Mouse (Mus musculus) heart, postnatal 0 days (tissue): ENCODE data around the gene Armh2. TPM values are rescaled to one million over a fixed set of nuclear protein-coding genes. Genes with fewer than 3 reads are reported as not detected.

ENCODE experiments used
- ATAC-seq: fragments of 200-750 bp; cut with Nextera tagmentation; 2 replicates; pipeline ENCODE4 v1.8.0; 2017; ENCODE audit warnings: low read depth, moderate number of reproducible peaks, moderate library complexity; ENCODE audit not compliant: insufficient read depth
- DNase-seq: peaks from one replicate; pipeline ENCODE4 v3.0.0-alpha.2; 2016; ENCODE audit warnings: low spot score
- H3K27ac ChIP-seq: fragments of 300-500 bp; sonication (generic); 2 replicates; pipeline ENCODE4 v1.5.1; 2014; ENCODE audit warnings: low read depth, mild to moderate bottlenecking
- H3K27me3 ChIP-seq: fragments of 300-500 bp; sonication (generic); 2 replicates; pipeline ENCODE4 v1.6.1; 2014; ENCODE audit warnings: low read length, mixed read lengths; ENCODE audit not compliant: control insufficient read depth, insufficient read depth
- H3K36me3 ChIP-seq: fragments of 300-500 bp; sonication (generic); replicated peaks from 2 replicates; pipeline ENCODE4 v1.6.1; 2014; ENCODE audit warnings: low read length, mixed read lengths; ENCODE audit not compliant: control insufficient read depth, insufficient read depth
- H3K4me1 ChIP-seq: fragments of 300-500 bp; sonication (generic); 2 replicates; pipeline ENCODE4 v1.6.1; 2014; ENCODE audit warnings: antibody characterized with exemption; ENCODE audit not compliant: control insufficient read depth, insufficient read depth
- H3K4me2 ChIP-seq: fragments of 300-500 bp; sonication (generic); 2 replicates; pipeline ENCODE4 v1.6.1; 2014; ENCODE audit warnings: low read depth, mild to moderate bottlenecking, low read length, moderate library complexity
- H3K4me3 ChIP-seq: fragments of 300-500 bp; sonication (generic); 2 replicates; pipeline ENCODE4 v1.5.1; 2014; ENCODE audit warnings: low read depth, low read length
- H3K9ac ChIP-seq: fragments of 300-500 bp; sonication (generic); replicated peaks from 2 replicates; pipeline ENCODE4 v1.6.1; 2014; ENCODE audit warnings: low read depth, low read length, mixed read lengths
- H3K9me3 ChIP-seq: fragments of 300-500 bp; sonication (generic); replicated peaks from 2 replicates; pipeline ENCODE4 v1.6.1; 2016; ENCODE audit warnings: low read length; ENCODE audit not compliant: control insufficient read depth
- CTCF ChIP-seq: IDR thresholded peaks from 2 replicates; pipeline ENCODE4 v1.5.1; 2016; ENCODE audit warnings: antibody characterized with exemption, control low read depth, low read depth
- EP300 ChIP-seq: IDR thresholded peaks from 2 replicates; pipeline ENCODE4 v1.6.1; 2016; ENCODE audit warnings: antibody characterized with exemption, low read depth
- WGBS: fragments of 180-500 bp; shearing (Covaris S2); extraction: QIAGEN DNeasy Blood & Tissue Kit; methylation state at CpG from one replicate; pipeline ENCODE4 v1.1.7; 2014; 5-methylcytosine and 5-hydroxymethylcytosine counted together
- polyA plus RNA-seq: library from polyadenylated mRNA; unstranded; fragments of >200 nt; fragmentation: Nextera tagmentation; extraction: Ambion mirVana; gene quantifications from 2 replicates; pipeline ENCODE4 v1.2.1, GENCODE M21; 2015
- total RNA-seq: library from RNA; depleted of rRNA; stranded (reverse); fragments of >200 nt; gene quantifications from 2 replicates; pipeline ENCODE4 v1.2.3, GENCODE M21; 2014; ENCODE audit warnings: low replicate concordance; rRNA removed

Gene Armh2
- total and polyA plus RNA-seq, 2 experiments from 2014 or later, result not detected

GRCm38 (mm10) chr13:24781916-24782315 lies 40.9 kb downstream of the Armh2 start:
- H3K9ac ChIP-seq, result no peak overlapping the region

GRCm38 (mm10) chr13:24786014-24786490 lies 45.0 kb downstream of the Armh2 start:
- Histone ChIP-seq H3K9me3 (no peaks in the 10 kb centered on the region), H3K4me2 (no peak overlapping the region), H3K27me3 (no peaks in the 10 kb centered on the region), H3K9ac (no peak overlapping the region), H3K27ac (no peak overlapping the region), H3K36me3 (no peaks in the 10 kb centered on the region), H3K4me3 (no peak overlapping the region), H3K4me1 (no peaks in the 10 kb centered on the region)
- ATAC-seq (peak; percentile 78), DNase-seq (no peak)
- WGBS, result 35% methylated on average over 11 of the region's 11 CpGs
- TF ChIP-seq EP300, result no peak
- TF ChIP-seq CTCF, result no peak

More at GRCm38 (mm10) chr13:24781916-24782315, 40.9 kb downstream of the Armh2 start:
- H3K27ac ChIP-seq, result no peak overlapping the region
- H3K4me1 ChIP-seq, result no peaks in the 10 kb centered on the region
- H3K9me3 ChIP-seq, result no peaks in the 10 kb centered on the region
- TF ChIP-seq CTCF (no peak), EP300 (no peak)
- no peaks in the 10 kb centered on the region for H3K36me3 ChIP-seq
- no peak overlapping the region for H3K4me3 ChIP-seq
- H3K4me2 ChIP-seq, result no peak overlapping the region
- ATAC-seq (no peak), DNase-seq (no peak)
- no peaks in the 10 kb centered on the region for H3K27me3 ChIP-seq
- WGBS, result 45% methylated on average over 5 of the region's 5 CpGs

- ATAC-seq (no peak), DNase-seq (no peak)
- WGBS, result 83% methylated on average over 5 of the region's 5 CpGs
Observed at GRCm38 (mm10) chr13:24787477-24787876, 46.4 kb downstream of the Armh2 start.

GRCm38 (mm10) chr13:24791349-24791748 lies 50.3 kb downstream of the Armh2 start:
- WGBS, result 71% methylated on average over 2 of the region's 2 CpGs
- Histone ChIP-seq H3K4me3 (no peak overlapping the region), H3K4me1 (no peaks in the 10 kb centered on the region), H3K27ac (no peak overlapping the region), H3K9ac (no peak overlapping the region), H3K36me3 (no peaks in the 10 kb centered on the region), H3K9me3 (no peaks in the 10 kb centered on the region), H3K4me2 (no peak overlapping the region), H3K27me3 (no peaks in the 10 kb centered on the region)
- ATAC-seq (no peak), DNase-seq (no peak)
- TF ChIP-seq EP300, result no peak
- TF ChIP-seq CTCF, result no peak

More at GRCm38 (mm10) chr13:24787477-24787876, 46.4 kb downstream of the Armh2 start:
- no peak overlapping the region for H3K9ac ChIP-seq
- H3K4me1 ChIP-seq, result no peaks in the 10 kb centered on the region
- H3K36me3 ChIP-seq, result no peaks in the 10 kb centered on the region
- no peaks in the 10 kb centered on the region for H3K27me3 ChIP-seq
- H3K9me3 ChIP-seq, result no peaks in the 10 kb centered on the region
- TF ChIP-seq CTCF (no peak), EP300 (no peak)
- H3K27ac ChIP-seq, result no peak overlapping the region
- no peak overlapping the region for H3K4me2 ChIP-seq
- no peak overlapping the region for H3K4me3 ChIP-seq

GRCm38 (mm10) chr13:24792411-24793045 lies 51.5 kb downstream of the Armh2 start:
- TF ChIP-seq CTCF, result no peak
- Histone ChIP-seq H3K27ac (no peak overlapping the region), H3K36me3 (no peaks in the 10 kb centered on the region), H3K4me2 (no peak overlapping the region), H3K9me3 (no peaks in the 10 kb centered on the region), H3K27me3 (no peaks in the 10 kb centered on the region), H3K4me3 (no peak overlapping the region), H3K4me1 (no peaks in the 10 kb centered on the region), H3K9ac (no peak overlapping the region)
- ATAC-seq (no peak), DNase-seq (no peak)
- 61% methylated on average over 9 of the region's 9 CpGs for WGBS

Other genes with a start within 250 kb of the Armh2 start
- 31.7 and 44.4 TPM in 2 replicates for gene Ripor2, start 159.0 kb upstream of the Armh2 start, total RNA-seq
- gene Ripor2, start 159.0 kb upstream of the Armh2 start, polyA plus RNA-seq, result 12.6 and 17.5 TPM in 2 replicates
- gene Gmnn, start 20.7 kb downstream of the Armh2 start, total RNA-seq, result 28.2 and 29.8 TPM in 2 replicates
- 71.7 and 81.1 TPM in 2 replicates for gene Gmnn, start 20.7 kb downstream of the Armh2 start, polyA plus RNA-seq
- gene BC005537, start 60.4 kb downstream of the Armh2 start, total RNA-seq, result 36.4 and 43.9 TPM in 2 replicates
- 13.2 and 14.0 TPM in 2 replicates for gene BC005537, start 60.4 kb downstream of the Armh2 start, polyA plus RNA-seq
- gene Acot13, start 90.3 kb downstream of the Armh2 start, total RNA-seq, result 176 and 219 TPM in 2 replicates
- 609 and 634 TPM in 2 replicates for gene Acot13, start 90.3 kb downstream of the Armh2 start, polyA plus RNA-seq
- 24.2 and 27.5 TPM in 2 replicates for gene Tdp2, start 90.4 kb downstream of the Armh2 start, total RNA-seq
- 17.4 and 18.5 TPM in 2 replicates for gene Tdp2, start 90.4 kb downstream of the Armh2 start, polyA plus RNA-seq
- not detected in 2 replicates for gene D130043K22Rik, start 103.9 kb downstream of the Armh2 start, total RNA-seq
- 0.03 TPM in 1 of 2 replicates, not detected in the other for gene D130043K22Rik, start 103.9 kb downstream of the Armh2 start, polyA plus RNA-seq
- 24.8 and 27.7 TPM in 2 replicates for gene Aldh5a1, start 196.4 kb downstream of the Armh2 start, total RNA-seq
- gene Aldh5a1, start 196.4 kb downstream of the Armh2 start, polyA plus RNA-seq, result 11.2 and 11.6 TPM in 2 replicates
- gene Gpld1, start 201.9 kb downstream of the Armh2 start, total RNA-seq, result 0.04 and 0.58 TPM in 2 replicates
- 0.19 and 0.40 TPM in 2 replicates for gene Gpld1, start 201.9 kb downstream of the Armh2 start, polyA plus RNA-seq